Mouse (Mus musculus) hematopoietic stem cell, adult 5-6 weeks (primary cell): Measurements from ENCODE around the gene Nme7. TPM values are rescaled to one million over a fixed set of nuclear protein-coding genes. Genes with fewer than 3 reads are reported as not detected.

Experiments used
- total RNA-seq: library from RNA; stranded (forward); fragments of 172-1452, 232-1000 nt; gene quantifications from 2 replicates; pipeline ENCODE4 v1.2.3, GENCODE M21; 2017

Gene Nme7
- total RNA-seq, 1 experiment from 2014 or later, result 46.6 TPM

Other genes starting within 250 kb of the Nme7 start
- gene Sell, start 242.1 kb upstream of the Nme7 start, total RNA-seq, result 176 and 193 TPM in 2 replicates
- gene Selp, start 188.9 kb upstream of the Nme7 start, total RNA-seq, result 4.6 and 5.0 TPM in 2 replicates
- 1.2 and 5.4 TPM in 2 replicates for gene F5, start 152.3 kb upstream of the Nme7 start, total RNA-seq
- gene Slc19a2, start 55.1 kb upstream of the Nme7 start, total RNA-seq, result 2.8 and 3.4 TPM in 2 replicates
- 46.7 and 48.4 TPM in 2 replicates for gene Ccdc181, start 28.5 kb upstream of the Nme7 start, total RNA-seq
- 41.2 and 56.4 TPM in 2 replicates for gene Blzf1, start 3.4 kb downstream of the Nme7 start, total RNA-seq
- gene Atp1b1, start 154.2 kb downstream of the Nme7 start, total RNA-seq, result 3.1 and 9.5 TPM in 2 replicates